Mouse (Mus musculus): ENCODE data around the gene Depdc7. TPM values are rescaled to one million over a fixed set of nuclear protein-coding genes. Genes with fewer than 3 reads are reported as not detected.

Depdc7 gene
- 4.1 and 5.3 TPM in 2 replicates for polyA plus RNA-seq (2015; fragmentation: Nextera tagmentation; extraction: Ambion mirVana)

DNA sequence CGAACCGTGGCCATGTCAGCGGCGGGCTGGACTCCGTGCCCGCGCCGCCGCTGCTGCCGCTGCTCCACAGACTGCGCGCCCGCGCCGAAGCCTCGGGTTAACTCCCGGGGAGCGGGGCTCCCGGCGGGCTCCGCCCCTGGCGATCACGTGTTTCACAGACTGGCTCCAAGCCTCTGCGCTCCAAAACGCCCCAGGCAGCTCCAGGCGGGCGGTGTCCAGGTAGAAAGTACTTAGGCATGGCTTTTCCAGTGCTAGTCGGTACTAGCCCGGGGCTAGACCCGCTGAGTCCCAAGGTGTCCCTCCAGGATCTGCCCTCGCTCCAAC is at the start of gene Depdc7:
Gene Depdc7, minus strand, starts transcription at position 138 of the 324 bp plus-strand sequence.
- Histone ChIP-seq H3K4me3 (peak within 1 kb of the TSS; percentile 75), H3K9me3 (no peaks in the 10 kb centered on the region), H3K9ac (peak within 1 kb of the TSS; percentile 81), H3K27ac (no peak within 1 kb of the TSS), H3K4me2 (peak within 1 kb of the TSS; percentile 92), H3K4me1 (peaks cover 12% of the 10 kb centered on the region), H3K36me3 (no peaks in the 10 kb centered on the region), H3K27me3 (peaks cover 33% of the 10 kb centered on the region)
- WGBS, result under 1% methylated on average over 31 of the region's 31 CpGs
- ATAC-seq (ENCODE audit: insufficient number of reproducible peaks, insufficient read depth, low FRiP score, low TSS enrichment, low read depth), result peak; percentile 82

DNA sequence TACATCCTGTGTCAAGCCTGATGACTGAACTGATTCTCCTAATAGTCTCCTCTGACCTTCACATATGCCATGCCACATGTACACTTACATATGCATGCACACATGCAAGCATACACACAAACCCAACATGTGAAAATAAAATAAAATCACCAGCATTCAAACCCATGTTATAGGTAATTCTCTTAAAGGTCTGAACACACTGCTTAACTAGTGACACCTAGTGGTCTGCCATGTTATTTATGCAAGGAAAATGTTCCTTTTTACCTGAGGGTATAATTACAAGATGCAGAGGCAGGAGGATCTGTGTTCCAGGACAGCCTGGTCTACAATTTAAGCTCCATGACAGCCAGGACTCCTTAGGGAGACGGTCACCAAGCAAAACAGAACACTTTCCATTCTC is 32.1 kb upstream of the Depdc7 start:
- H3K36me3 ChIP-seq, result peaks cover 65% of the 10 kb centered on the region

DNA sequence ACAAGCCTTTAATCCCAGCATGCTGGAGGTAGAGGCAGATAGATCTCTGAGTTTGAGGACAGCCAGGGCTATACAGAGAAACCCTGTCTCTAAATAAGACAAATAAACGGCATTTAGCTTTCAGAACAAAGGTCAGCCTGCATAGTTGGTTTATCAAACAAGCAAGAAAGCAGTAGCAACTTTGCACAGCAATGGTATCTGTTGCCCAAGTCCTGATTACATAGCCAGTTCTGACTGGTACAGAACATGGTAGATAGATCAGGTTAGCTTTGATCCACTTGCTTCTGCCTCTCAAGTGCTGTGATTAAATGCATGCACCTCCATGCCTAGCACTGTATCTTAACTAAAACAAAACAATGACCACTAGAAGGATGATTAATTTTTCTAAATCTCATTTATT is 26.0 kb upstream of the Depdc7 start:
- Histone ChIP-seq H3K27me3 (no peaks in the 10 kb centered on the region), H3K27ac (no peak overlapping the region), H3K4me2 (no peak overlapping the region), H3K9me3 (no peaks in the 10 kb centered on the region), H3K4me3 (no peak overlapping the region), H3K9ac (no peak overlapping the region), H3K36me3 (peaks cover 69% of the 10 kb centered on the region), H3K4me1 (no peaks in the 10 kb centered on the region)
- no peak for ATAC-seq (ENCODE audit: insufficient number of reproducible peaks, insufficient read depth, low FRiP score, low TSS enrichment, low read depth)
- WGBS, result 91% methylated on average over 1 of the region's 1 CpGs

More for the DNA sequence above, 32.1 kb upstream of the Depdc7 start:
- WGBS, result 97% methylated on average over 1 of the region's 1 CpGs
- no peak for ATAC-seq (ENCODE audit: insufficient number of reproducible peaks, insufficient read depth, low FRiP score, low TSS enrichment, low read depth)
- Histone ChIP-seq H3K27ac (no peak overlapping the region), H3K4me3 (no peak overlapping the region), H3K9ac (no peak overlapping the region), H3K9me3 (no peaks in the 10 kb centered on the region), H3K4me1 (no peaks in the 10 kb centered on the region), H3K4me2 (no peak overlapping the region), H3K27me3 (no peaks in the 10 kb centered on the region)

DNA sequence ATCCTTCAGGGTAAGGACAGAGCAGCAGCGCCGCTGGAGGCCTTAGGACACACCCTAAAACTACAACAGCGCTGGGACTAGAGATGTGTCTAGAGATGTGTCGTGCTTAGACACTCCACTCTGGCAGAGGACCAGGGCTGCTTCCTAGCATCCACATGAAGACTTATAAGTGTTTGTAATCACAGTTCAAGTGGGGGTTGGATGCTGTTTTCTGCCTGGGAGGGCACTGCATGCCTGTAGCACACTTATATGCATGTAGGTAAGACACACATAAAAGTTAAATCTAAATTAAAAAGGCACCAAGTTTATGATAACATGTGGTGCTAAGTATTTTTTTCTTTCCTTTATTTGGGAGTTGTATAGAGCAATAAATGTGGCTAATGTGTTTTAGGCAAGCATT is 21.3 kb upstream of the Depdc7 start:
- Histone ChIP-seq H3K27me3 (no peaks in the 10 kb centered on the region), H3K4me1 (no peaks in the 10 kb centered on the region), H3K27ac (no peak overlapping the region), H3K9ac (no peak overlapping the region), H3K9me3 (no peaks in the 10 kb centered on the region), H3K4me3 (no peak overlapping the region), H3K4me2 (no peak overlapping the region), H3K36me3 (peaks cover 61% of the 10 kb centered on the region)
- no peak for ATAC-seq (ENCODE audit: insufficient number of reproducible peaks, insufficient read depth, low FRiP score, low TSS enrichment, low read depth)
- WGBS, result 89% methylated on average over 4 of the region's 4 CpGs

DNA sequence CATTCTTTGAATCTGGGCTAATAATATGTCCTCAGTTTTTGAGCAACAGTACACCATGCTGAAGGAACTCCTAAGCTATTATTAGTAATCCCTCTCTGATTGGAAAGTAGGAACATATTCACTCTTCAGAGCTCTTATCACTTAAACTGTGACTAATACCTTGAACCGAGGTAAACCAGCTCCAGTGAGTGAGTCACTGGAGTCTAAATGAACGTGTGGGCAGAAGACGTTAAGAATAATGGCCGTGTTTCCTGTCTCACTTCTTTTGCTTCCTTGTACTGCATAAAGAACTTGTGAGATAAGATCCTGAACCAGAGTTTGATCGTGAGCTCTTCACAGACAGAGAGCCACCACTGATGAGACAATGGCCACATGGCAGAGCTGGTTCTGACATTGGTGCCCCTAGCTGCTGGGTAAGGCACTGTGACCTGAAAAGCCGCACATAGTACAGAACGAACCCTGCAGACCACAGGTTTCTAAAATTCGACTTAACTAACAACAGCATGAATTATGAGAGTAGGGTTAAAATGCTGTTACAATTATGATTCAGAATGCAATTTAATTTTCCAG is 20.5 kb upstream of the Depdc7 start:
- Histone ChIP-seq H3K4me2 (no peak overlapping the region), H3K27ac (no peak overlapping the region), H3K27me3 (no peaks in the 10 kb centered on the region), H3K36me3 (peaks cover 58% of the 10 kb centered on the region), H3K4me3 (no peak overlapping the region), H3K9ac (no peak overlapping the region), H3K9me3 (no peaks in the 10 kb centered on the region), H3K4me1 (no peaks in the 10 kb centered on the region)
- ATAC-seq (ENCODE audit: insufficient number of reproducible peaks, insufficient read depth, low FRiP score, low TSS enrichment, low read depth), result no peak
- WGBS, result 69% methylated on average over 8 of the region's 8 CpGs

DNA sequence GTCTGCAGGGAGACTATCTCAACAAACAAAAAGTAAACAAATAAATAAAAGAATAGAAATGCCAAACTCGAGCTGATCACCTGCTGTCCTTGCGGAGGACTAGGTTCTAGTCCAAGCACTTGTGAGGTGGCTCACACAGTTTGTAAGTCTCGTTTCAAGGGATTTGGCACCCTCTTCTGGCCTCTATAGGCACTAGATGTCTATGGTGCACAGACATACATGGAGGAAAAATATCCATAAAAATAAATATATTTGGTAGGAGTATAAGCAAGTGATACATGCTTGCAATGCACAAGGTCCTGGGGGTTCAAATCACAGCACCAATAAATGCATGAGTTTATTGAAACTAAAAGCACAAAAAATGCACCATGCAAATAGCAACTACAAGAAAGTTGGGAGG is 7.9 kb upstream of the Depdc7 start:
- H3K27me3 ChIP-seq, result no peaks in the 10 kb centered on the region
- peaks cover 11% of the 10 kb centered on the region for H3K36me3 ChIP-seq
- no peak for ATAC-seq (ENCODE audit: insufficient number of reproducible peaks, insufficient read depth, low FRiP score, low TSS enrichment, low read depth)
- H3K4me1 ChIP-seq, result no peaks in the 10 kb centered on the region
- no peak overlapping the region for H3K4me2 ChIP-seq
- H3K27ac ChIP-seq, result no peak overlapping the region
- H3K9ac ChIP-seq, result no peak overlapping the region
- no peak overlapping the region for H3K4me3 ChIP-seq
- WGBS, result 63% methylated on average over 3 of the region's 3 CpGs
- no peaks in the 10 kb centered on the region for H3K9me3 ChIP-seq

DNA sequence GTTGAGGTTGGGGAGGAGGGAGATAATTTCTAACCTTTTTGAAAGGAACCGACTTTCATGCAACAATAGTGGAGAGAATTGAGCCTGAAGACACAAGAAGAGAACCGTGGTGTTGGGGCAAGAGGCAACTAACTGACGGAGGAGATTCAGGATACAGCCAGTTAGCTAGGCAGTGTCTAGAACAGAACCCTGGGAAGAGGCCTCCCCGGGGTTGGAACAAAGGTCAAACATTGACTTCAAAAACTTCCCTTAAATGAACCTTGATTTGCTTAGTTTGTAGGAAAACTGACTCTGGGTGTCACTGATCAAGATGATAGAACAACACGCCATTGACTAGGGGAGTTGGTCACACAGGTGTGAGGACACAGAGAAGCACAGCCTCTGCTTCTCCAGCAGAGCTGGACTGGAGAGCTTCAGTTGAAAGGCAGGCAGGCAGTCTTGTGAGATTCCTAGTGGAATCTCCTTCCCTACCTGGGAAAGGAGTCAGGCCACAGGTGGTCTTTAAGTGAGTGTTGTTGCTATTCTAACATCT is 6.0 kb upstream of the Depdc7 start:
- no peak overlapping the region for H3K4me3 ChIP-seq
- no peak overlapping the region for H3K27ac ChIP-seq
- peaks cover 7% of the 10 kb centered on the region for H3K36me3 ChIP-seq
- no peak for ATAC-seq (ENCODE audit: insufficient number of reproducible peaks, insufficient read depth, low FRiP score, low TSS enrichment, low read depth)
- no peak overlapping the region for H3K4me2 ChIP-seq
- no peak overlapping the region for H3K9ac ChIP-seq
- no peaks in the 10 kb centered on the region for H3K9me3 ChIP-seq
- H3K27me3 ChIP-seq, result no peaks in the 10 kb centered on the region
- WGBS, result 76% methylated on average over 5 of the region's 5 CpGs
- no peaks in the 10 kb centered on the region for H3K4me1 ChIP-seq

DNA sequence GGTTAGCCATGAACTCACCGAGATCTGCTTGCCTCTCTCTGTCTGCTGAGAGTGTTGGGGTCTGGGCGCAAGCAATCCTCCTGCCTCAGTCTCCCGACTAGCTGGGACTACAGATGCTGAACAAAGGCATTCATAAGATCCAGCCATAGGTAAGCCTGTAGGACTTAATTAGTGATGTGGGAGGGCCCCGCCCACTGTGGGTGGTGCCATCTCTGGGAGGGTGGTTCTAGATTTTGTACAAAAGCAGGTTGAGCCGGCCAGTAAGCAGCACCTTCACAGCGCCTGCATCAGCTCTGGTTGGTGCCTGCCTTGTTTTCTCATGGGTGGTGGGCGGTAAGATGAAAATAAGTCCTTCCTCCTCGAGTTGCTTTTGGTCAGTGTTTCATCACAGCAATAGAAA is 3.6 kb upstream of the Depdc7 start:
- Histone ChIP-seq H3K4me2 (no peak overlapping the region), H3K4me1 (peaks cover 8% of the 10 kb centered on the region), H3K36me3 (no peaks in the 10 kb centered on the region), H3K9ac (no peak overlapping the region), H3K27me3 (peaks cover 16% of the 10 kb centered on the region), H3K27ac (no peak overlapping the region), H3K9me3 (no peaks in the 10 kb centered on the region), H3K4me3 (no peak overlapping the region)
- WGBS, result 57% methylated on average over 8 of the region's 8 CpGs
- ATAC-seq (ENCODE audit: insufficient number of reproducible peaks, insufficient read depth, low FRiP score, low TSS enrichment, low read depth), result no peak

DNA sequence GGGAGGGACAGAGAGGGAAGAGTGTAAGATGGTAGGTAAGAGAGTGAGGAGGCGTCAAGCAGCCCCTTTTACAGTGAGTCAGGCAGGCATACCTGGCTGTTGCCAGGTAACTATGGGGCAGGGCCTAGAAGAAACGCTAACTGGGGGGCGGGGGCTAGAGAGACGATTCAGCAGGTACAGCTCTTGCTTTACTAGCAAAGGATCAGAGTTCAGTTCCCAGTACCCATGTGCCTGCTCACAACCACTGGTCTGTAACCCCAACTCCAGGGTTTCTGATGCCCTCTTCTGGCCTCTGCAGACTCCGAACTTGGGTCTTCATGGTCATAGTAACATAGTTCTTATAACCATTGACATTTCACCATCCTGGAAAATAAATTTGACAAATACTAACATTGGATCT is 1.3 kb upstream of the Depdc7 start:
- Histone ChIP-seq H3K27me3 (peaks cover 33% of the 10 kb centered on the region), H3K4me3 (no peak overlapping the region), H3K27ac (no peak overlapping the region), H3K36me3 (no peaks in the 10 kb centered on the region), H3K4me1 (peaks cover 12% of the 10 kb centered on the region), H3K9ac (no peak overlapping the region), H3K4me2 (no peak overlapping the region), H3K9me3 (no peaks in the 10 kb centered on the region)
- 54% methylated on average over 5 of the region's 5 CpGs for WGBS
- no peak for ATAC-seq (ENCODE audit: insufficient number of reproducible peaks, insufficient read depth, low FRiP score, low TSS enrichment, low read depth)

DNA sequence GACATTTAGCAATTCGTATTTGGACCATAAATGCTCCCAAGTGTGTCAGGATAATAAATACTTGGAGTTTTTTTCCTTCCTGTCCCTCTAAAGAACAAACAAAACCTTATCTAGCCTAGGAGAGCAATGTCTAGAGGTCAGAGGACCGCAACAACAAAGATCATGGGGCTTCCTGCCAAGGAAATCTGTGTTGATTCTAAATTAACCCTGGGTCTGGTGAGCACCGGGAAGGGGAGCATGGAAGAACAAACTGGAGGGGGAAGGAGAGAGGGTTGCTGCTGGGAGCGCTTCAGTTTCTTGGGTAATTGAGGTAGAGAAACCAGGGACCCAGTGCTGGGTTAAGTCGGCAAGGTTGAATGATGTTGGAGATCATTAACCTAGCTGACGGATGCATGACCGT is 482 bp upstream of the Depdc7 start:
- peak overlapping the region; percentile 75 for H3K4me3 ChIP-seq
- WGBS, result 18% methylated on average over 7 of the region's 7 CpGs
- H3K4me2 ChIP-seq, result peak overlapping the region; percentile 92
- peaks cover 33% of the 10 kb centered on the region for H3K27me3 ChIP-seq
- peaks cover 12% of the 10 kb centered on the region for H3K4me1 ChIP-seq
- no peak overlapping the region for H3K9ac ChIP-seq
- no peaks in the 10 kb centered on the region for H3K9me3 ChIP-seq
- ATAC-seq (ENCODE audit: insufficient number of reproducible peaks, insufficient read depth, low FRiP score, low TSS enrichment, low read depth), result no peak
- no peaks in the 10 kb centered on the region for H3K36me3 ChIP-seq
- H3K27ac ChIP-seq, result no peak overlapping the region

DNA sequence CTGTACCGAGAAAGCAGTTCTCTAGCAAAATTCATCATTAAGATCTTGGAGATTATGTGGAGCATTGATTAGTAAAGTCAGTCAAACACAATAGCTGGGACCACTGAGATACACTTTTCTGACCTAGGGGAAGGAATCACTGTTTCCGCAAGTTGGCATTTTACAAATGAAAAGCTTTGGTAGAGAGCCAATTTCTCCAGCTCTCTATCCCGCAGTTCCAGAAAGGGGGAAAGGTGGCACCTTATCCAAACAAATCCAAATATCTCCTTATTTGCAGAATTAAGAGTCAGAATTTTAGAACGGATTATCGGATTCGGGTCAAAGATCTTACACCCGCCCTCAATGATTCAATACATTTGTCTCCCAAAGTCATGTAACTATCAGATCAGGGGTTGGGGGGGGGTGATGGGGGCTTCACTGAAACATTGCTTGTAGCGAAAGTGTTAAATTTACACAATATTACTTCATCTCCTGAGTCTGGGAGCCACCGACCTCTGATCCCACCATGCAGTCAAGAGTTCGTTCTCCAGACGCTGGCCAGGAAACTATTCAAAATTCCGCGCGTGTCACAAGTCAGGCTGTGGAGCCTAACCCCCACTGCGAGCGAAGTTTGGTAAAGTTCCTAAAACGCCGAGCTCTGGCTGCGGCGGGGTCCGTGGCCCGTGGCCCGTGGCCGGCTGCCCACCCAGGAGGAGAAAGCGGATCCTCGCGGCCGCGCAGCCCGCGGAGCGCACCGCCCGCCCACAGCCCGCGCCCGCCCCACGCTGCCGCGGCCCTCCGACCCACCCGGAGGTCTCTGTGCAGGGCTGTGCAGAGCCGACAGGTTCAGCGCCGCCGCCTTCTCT is 560 bp downstream of the Depdc7 start:
- Histone ChIP-seq H3K4me3 (peak overlapping the region; percentile 75), H3K9me3 (no peaks in the 10 kb centered on the region), H3K4me1 (peaks cover 12% of the 10 kb centered on the region), H3K9ac (peak overlapping the region; percentile 81), H3K36me3 (no peaks in the 10 kb centered on the region), H3K4me2 (peak overlapping the region; percentile 92), H3K27me3 (peaks cover 33% of the 10 kb centered on the region), H3K27ac (no peak overlapping the region)
- 5% methylated on average over 45 of the region's 46 CpGs for WGBS
- peak; percentile 28; the same call in 1 of the 2 replicates for ATAC-seq (ENCODE audit: insufficient number of reproducible peaks, insufficient read depth, low FRiP score, low TSS enrichment, low read depth)
